Mouse (Mus musculus) urinary bladder, adult 18-20 months (tissue): ENCODE results near the gene Zfp451.

ENCODE experiments used
- DNase-seq, 2 experiments: peaks; one replicate each; pipeline ENCODE4 v3.0.0; 2022; ENCODE audit warnings: low spot score in 2 of 2, mixed read lengths in 2 of 2

Gene Zfp451

GRCm38 (mm10) chr1:33717636-33718035 lies 96.8 kb downstream of the Zfp451 start:
- no peak for DNase-seq

- DNase-seq: no peak
These were observed 99.6 kb downstream of the Zfp451 start for GRCm38 (mm10) chr1:33714796-33715195.

GRCm38 (mm10) chr1:33712026-33712425 lies 102.4 kb downstream of the Zfp451 start:
- no peak for DNase-seq
